In the genomic region with DNA sequence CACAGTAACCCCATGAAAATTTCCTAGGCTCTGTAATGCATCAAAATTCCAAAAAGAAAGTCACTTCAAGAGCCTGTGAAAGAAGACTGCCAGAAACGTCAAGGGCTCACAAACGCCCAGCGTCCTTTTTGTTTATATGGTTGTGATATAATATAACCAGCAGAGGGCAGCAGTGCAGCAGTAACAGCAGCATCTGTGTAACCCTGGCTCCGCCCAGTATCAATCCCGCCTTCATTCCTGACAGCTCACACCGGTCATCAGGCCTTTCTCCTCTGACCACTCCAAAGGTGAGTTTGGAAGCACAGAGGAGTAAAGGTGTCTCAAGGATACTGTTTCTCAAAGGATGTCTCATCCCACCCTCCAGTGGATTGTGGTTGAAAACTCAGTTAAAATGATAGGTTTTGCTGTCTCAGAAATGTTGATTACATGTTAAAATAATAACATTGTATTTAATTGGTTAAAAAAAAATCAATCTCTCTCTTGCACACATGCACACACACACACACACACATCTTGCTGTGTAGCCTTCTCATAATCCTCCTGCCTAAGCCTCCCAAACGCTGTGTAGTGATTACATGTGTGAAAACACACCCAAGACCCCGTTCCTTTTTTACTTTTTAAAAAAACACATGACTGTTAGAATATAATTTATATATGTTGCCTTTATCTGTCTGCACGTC, we compare ENCODE assay signal across 8 mouse cellular contexts. TPM values are rescaled to one million over a fixed set of nuclear protein-coding genes. Genes with fewer than 3 reads are reported as not detected.
DNase-seq lines count a peak whose midpoint lies in the region; ATAC-seq and TF ChIP-seq lines count a peak whose summit lies in the region.

No protein-coding gene starts in this region.

- no peaks in the 10 kb centered on the region for H3K36me3 ChIP-seq in intestine, embryonic 15.5 days
- no peaks in the 10 kb centered on the region for H3K36me3 ChIP-seq in midbrain, embryonic 12.5 days

- no peak for TF ChIP-seq POLR2A in cortical plate, adult 2 months (IDR thresholded peaks at IDR 0.05; ENCODE audit: extremely low read depth, insufficient read depth, low read length)

- no peak overlapping the region for H3K9ac ChIP-seq in intestine, embryonic 15.5 days
- H3K9ac ChIP-seq in midbrain, embryonic 12.5 days (replicated peaks), result no peak overlapping the region

- intact Hi-C loops in left cerebral cortex, postnatal 10 days (cut with DNase I), result loop anchor here (10.0 kb wide), 3 partner anchors 120 to 560 kb away; partner anchors contain the start of genes Bcap29 and Cbll1

- DNase-seq in urinary bladder, adult 18-20 months (ENCODE audit: low spot score in 2 of 2), result peak; percentile 37 to 49
- DNase-seq in urinary bladder, postnatal 10 days (ENCODE audit: low spot score), result no peak
- peak; percentile 17 to 48 for DNase-seq in gastrocnemius, adult 8-10 months (ENCODE audit: low spot score in 2 of 2)
- peak; percentile 74 to 77 for DNase-seq in left cerebral cortex, postnatal 10 days (ENCODE audit: extremely low spot score in 1 of 2, low spot score in 2 of 2)
- DNase-seq in skeletal muscle tissue, adult 2 months (ENCODE audit: low read depth, low spot score), result peak; percentile 46

- TF ChIP-seq CTCF in cortical plate, adult 2 months (IDR thresholded peaks at IDR 0.05; ENCODE audit: extremely low read depth, insufficient read depth, low read length), result peak; percentile 79

- H3K4me3 ChIP-seq in cortical plate, adult 2 months (ENCODE audit: insufficient read depth, low read length), result no peak overlapping the region
- H3K4me3 ChIP-seq in intestine, embryonic 15.5 days (replicated peaks), result no peak overlapping the region
- no peak overlapping the region for H3K4me3 ChIP-seq in midbrain, embryonic 12.5 days

- 39% methylated on average over 9 of the region's 9 CpGs for WGBS in intestine, embryonic 15.5 days
- 40% methylated on average over 9 of the region's 9 CpGs for WGBS in midbrain, embryonic 12.5 days

- no peaks in the 10 kb centered on the region for H3K27me3 ChIP-seq in intestine, embryonic 15.5 days (replicated peaks)
- no peaks in the 10 kb centered on the region for H3K27me3 ChIP-seq in midbrain, embryonic 12.5 days

- H3K9me3 ChIP-seq in intestine, embryonic 15.5 days, result no peaks in the 10 kb centered on the region
- no peaks in the 10 kb centered on the region for H3K9me3 ChIP-seq in midbrain, embryonic 12.5 days

- ATAC-seq in intestine, embryonic 15.5 days, result peak; percentile 75
- peak; percentile 81 for ATAC-seq in midbrain, embryonic 12.5 days (ENCODE audit: low FRiP score, low read depth)

- 0 out of 2 replicates have a peak overlapping the region, but pooled peaks have one; percentile 22 for H3K4me2 ChIP-seq in intestine, embryonic 15.5 days (replicated peaks)
- no peak overlapping the region for H3K4me2 ChIP-seq in midbrain, embryonic 12.5 days (replicated peaks)

- H3K4me1 ChIP-seq in cortical plate, adult 2 months (ENCODE audit: control insufficient read depth, insufficient read depth, low read length), result no peaks in the 10 kb centered on the region
- no peaks in the 10 kb centered on the region for H3K4me1 ChIP-seq in intestine, embryonic 15.5 days (replicated peaks)
- peaks cover 7% of the 10 kb centered on the region; the same call in 1 of the 2 replicates for H3K4me1 ChIP-seq in midbrain, embryonic 12.5 days

- H3K27ac ChIP-seq in cortical plate, adult 2 months (ENCODE audit: insufficient read depth, low read length), result no peak overlapping the region
- no peak overlapping the region for H3K27ac ChIP-seq in intestine, embryonic 15.5 days
- no peak overlapping the region for H3K27ac ChIP-seq in midbrain, embryonic 12.5 days (replicated peaks)

RNA-seq across cellular contexts. Expression of gene Slc26a3, which starts 15.9 kb away (rescaled TPM):
- 0.06 and 0.09 TPM in 2 replicates for polyA plus RNA-seq in cortical plate, adult 2 months (2012; rRNA removed)
- not detected for total RNA-seq in gastrocnemius, adult 8-10 months (2022)
- polyA plus RNA-seq in intestine, embryonic 15.5 days (2015; fragmentation: Nextera tagmentation; extraction: Ambion mirVana), result 12.5 and 13.4 TPM in 2 replicates
- total RNA-seq in left cerebral cortex, postnatal 10 days (2021), result under 1 TPM; 0.11 to 0.20 TPM
- polyA plus RNA-seq in midbrain, embryonic 12.5 days (2016; fragmentation: Nextera tagmentation; extraction: Ambion mirVana), result not detected in 2 replicates

RNA-seq across cellular contexts. Expression of gene Dld, which starts 23.5 kb away (rescaled TPM):
- polyA plus RNA-seq in cortical plate, adult 2 months (2012; rRNA removed), result 81.8 and 82.3 TPM in 2 replicates
- total RNA-seq in gastrocnemius, adult 8-10 months (2022), result 100 to 1,000 TPM; 162 to 186 (median 180) TPM
- polyA plus RNA-seq in intestine, embryonic 15.5 days (2015; fragmentation: Nextera tagmentation; extraction: Ambion mirVana), result 142 and 171 TPM in 2 replicates
- total RNA-seq in left cerebral cortex, postnatal 10 days (2021), result 100 to 1,000 TPM; 111 to 119 TPM
- 143 and 144 TPM in 2 replicates for polyA plus RNA-seq in midbrain, embryonic 12.5 days (2016; fragmentation: Nextera tagmentation; extraction: Ambion mirVana)

Comparison
In these comparisons a context has a peak if more than half of its experiments do, and no peak if none do; other contexts are left out.
1. RNA of gene Slc26a3, which starts 15.9 kb away (polyA plus RNA-seq): 12.5 to 13.4 TPM in intestine, embryonic 15.5 days; 0.06 to 0.09 TPM in cortical plate, adult 2 months and not detected in midbrain, embryonic 12.5 days; every median in the first group is over 10 times any median in the second.